Mouse (Mus musculus) megakaryocyte, embryonic 14.5 days (primary cell): ENCODE results near the gene Rtn3.

Experiments used
- FLI1 ChIP-seq: IDR thresholded peaks from 2 replicates; pipeline ENCODE4 v1.6.1; 2012; ENCODE audit warnings: low read length, inconsistent platforms, mixed read lengths
- GATA1 ChIP-seq: IDR thresholded peaks from 3 replicates; pipeline ENCODE4 v1.6.1; 2012; ENCODE audit warnings: mixed read lengths, low read length, inconsistent platforms, borderline replicate concordance

GRCm38 (mm10) chr19:7381906-7382247 is 101.2 kb downstream of the Rtn3 start:
- TF ChIP-seq GATA1 (no peak), FLI1 (no peak)
